Mouse (Mus musculus) 3T3-L1 (cell line): Measurements from ENCODE around the gene Hagh.

ENCODE experiments used
- DNase-seq: peaks from one replicate; pipeline ENCODE4 v3.0.0-alpha.2; 2015; ENCODE audit warnings: low read depth, low spot score

Gene Hagh

DNA sequence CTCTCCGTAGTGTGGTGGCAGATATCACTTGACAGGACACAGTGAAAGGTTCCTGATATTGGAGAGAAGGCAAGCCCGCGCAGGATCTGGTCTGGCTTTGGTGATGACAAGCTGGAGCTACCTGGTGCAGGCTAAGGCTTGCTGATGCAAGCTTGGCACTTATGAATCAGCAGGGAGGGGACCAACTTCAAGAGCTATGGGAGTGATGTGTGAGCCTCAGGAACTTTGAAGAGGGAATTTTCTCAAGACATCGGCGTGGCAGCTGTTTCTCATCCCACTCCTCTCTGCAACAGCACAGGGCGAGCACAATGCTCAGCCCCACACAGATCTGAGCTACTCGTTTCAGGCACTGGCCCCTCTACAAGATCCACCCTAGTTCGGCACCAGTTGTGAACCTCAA, at the start of gene Hagh:
Gene Hagh, plus strand, starts transcription at position 302 of the 400 bp plus-strand sequence.
- DNase-seq, result no peak

DNA sequence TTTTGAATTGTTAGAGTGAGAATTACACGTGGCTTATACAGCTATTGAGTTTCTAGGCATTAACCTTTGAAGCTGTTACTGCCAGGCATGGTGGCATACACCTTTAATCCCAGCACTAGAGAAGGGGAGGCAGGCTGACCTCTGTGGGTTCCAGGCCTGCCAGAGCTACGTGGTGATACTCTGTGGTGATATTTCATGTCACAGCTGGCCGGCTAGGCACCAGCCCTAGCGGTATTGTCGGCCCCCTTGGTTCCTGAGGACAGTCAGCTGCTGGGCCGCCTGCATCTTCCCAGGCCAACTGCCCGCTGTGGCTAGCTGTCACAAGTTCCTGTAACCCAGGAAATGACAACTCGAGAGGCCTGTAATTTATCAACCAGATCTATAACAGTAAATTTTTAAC, 47.8 kb upstream of the Hagh start:
- no peak for DNase-seq

DNA sequence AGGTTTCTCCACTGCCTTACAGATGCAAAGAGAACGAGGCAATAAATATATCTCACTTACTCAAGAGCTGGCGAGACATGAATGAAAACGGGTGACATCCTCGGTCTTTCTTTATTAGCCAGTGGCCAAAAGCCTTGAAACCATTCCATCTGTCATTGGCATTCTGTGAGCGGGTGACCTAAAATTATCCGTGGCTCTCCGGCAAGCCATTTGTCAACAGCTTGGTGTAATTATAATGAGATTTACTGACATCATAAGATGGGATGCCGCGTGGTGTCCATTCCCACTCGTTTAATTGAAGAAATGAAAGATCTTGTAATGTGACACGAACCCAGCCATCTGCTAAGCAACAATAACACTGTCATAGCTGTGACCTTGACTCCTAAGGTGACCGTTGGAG, 45.2 kb upstream of the Hagh start:
- DNase-seq, result no peak

DNA sequence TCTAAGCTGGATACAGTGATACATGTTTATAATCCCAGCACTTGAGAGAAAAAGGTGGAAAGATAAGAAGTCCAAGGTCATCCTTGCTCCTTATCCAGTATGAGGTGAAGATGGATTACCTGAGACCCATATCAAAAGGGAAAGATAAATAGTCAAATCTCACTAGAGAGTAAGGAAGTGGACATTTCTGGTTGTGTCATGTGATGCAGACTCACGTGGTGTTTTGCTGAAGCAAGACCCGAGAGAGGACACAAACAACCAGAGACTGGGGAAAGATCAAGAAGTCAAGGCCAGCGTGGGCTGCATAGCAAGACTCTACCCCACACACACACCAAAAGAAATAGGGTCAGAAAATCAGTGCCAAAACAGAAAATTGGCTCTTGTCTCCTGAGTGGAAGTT, 43.0 kb upstream of the Hagh start:
- no peak for DNase-seq

DNA sequence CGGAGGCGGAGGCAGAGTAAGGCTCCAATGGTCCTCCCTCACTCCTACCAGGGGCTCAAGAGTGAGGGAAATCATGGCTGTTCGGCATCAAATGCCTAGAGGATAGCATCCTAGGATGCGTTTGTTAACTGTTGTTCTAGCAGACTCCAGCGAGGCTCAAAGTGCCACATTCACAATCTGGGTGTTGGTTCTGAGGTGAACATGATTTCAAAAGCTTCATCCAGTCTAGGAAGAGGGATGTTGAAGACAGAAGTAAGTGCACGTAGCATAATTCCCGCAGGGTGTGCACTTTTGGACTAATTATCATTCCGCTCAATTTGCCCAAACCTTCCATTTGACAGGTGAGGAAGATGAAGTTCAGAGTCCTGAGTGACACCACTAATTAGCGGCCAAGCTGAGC, 41.7 kb upstream of the Hagh start:
- DNase-seq, result no peak

DNA sequence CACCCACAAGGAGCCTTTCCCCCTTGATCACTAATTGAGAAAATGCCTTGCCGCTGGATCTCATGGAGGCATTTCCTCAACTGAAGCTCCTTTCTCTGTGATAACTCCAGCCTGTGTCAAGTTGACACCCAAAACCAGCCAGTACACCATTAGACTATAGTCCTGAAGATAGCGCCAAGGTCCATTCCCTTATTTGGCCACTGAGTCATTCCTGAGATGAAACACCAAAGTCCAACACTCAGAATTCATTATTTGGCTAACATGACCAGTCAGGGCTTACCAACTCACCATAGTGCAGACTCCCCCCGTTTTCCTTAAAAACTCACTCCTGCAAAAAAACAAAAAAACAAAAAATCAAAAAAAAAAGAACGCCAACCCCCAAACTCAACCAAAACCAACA, 40.5 kb upstream of the Hagh start:
- no peak for DNase-seq

DNA sequence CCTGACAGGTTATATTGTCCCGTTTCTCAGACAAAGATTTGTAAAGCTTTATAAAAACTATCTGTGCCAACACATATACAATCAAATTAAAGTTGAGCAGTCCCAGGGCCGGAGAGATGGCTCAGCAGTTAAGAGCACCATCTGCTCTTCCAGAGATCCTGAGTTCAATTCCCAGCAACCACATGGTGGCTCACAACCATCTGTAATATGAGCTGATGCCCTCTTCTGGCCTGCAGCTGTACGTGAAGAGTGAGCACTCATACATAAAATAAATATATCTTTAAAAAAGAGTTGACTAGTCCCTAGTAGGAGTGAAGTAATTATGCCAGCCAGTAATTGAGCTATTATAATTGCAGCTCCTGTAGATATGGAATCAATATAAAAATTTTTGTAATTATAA, 39.4 kb upstream of the Hagh start:
- no peak for DNase-seq

DNA sequence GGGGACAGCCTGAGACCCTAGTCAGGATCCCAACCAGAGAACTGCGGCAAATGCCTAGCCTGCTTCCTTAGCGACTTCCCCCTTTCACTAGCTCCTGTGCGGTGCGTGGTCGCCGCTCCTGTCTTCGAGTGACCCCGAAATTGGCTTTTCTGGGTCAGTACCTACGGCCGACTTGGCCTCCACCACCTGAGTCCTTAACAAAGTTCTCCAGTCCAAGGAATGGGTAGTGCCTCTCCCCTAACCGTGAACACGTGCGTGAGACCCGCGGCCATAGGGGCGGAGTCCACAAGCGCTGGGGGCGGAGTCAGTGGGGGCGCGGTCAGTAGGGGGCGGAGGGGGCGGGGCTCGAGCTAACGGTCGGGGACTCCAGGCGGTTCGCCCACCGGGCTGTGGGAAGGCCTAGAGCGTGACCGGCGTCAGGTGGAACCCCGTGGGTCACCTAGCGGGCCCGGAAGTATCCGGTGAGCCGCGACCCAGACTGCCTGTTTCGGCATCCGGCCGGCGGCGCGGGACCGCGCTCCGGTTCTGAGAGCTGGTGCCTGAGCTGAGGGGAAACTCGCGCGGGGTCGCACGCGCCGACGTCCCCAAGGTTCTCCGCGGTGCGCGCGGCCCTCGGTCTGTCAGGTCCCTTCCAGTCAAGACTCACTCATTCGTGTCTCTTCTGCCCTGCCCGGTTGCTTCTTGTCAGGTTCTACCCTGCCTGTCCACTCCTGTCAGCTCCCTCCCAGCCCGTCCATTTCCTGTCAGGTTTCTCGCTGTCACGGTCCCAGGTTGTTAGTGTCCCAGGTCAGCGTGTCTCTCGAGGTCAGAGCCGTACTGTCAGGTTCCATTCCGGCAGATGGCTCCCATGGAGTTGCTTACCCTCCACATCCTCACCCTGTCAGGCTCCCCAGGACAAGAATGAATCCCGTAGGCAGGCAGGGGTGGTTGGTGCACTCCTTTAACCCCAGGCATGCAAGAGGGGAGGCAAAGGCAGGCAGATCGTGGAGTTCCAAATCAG, 35.7 kb upstream of the Hagh start, which contains the start of gene Meiob:
Gene Meiob, plus strand, starts transcription at position 338 of the 1,000 bp plus-strand sequence.
- DNase-seq, result no peak

DNA sequence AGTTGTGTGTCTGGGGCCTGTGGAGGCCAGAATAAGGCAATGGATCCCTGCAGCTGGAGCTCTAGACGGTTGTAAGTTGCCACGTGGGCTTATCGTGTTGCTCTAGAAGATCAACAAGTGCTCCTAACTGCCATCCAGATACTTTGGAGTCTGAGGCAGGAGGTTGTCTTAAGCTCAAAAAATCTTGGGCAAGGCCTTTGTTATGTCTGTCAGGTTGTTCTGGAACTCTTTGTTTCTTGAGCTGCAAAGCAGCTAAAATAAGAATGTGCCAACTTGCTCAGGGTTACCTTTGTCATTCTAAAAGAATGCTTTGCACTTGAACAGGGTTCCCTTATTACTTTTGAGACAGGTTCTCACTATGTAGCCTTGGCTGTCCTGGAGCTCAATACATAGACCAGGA, 28.7 kb upstream of the Hagh start:
- no peak for DNase-seq

DNA sequence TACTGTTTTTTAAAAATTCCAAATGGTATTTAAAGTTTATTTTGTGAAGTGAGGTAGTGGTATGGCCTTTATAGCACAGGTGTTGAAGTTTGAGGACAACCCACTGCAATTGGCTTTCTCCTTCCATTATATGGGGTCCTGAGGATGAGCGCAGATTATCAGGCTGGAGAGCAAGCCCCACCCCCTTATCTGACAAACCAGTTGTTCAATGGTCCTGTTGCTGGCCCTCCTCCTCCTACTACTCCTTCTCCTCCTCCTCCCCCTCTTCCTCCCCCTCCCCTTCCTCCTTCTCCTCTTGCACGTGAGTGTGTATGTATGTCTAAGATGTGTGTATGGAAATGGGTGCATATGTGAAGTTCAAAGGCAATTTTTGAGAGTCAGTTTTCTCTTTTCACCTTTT, 27.7 kb upstream of the Hagh start:
- DNase-seq, result no peak

DNA sequence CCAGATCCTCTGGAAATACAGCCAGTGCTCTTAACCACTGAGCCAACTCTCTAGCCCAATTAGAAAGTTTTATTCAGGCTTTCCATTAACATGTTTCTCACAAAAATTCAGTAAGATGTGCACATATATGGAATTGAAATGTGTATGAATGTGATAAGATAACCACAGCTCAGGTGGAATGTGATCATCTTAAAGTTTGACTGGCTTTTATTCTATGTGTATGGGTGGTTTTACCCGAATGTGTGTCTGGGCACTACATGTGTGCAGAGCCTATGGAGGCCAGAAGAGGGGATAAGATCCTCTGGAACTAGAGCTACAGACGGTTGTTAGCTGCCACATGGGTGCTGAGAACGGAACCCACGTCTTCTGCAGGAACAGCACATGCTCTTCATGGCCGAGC, 24.7 kb upstream of the Hagh start:
- DNase-seq, result no peak

DNA sequence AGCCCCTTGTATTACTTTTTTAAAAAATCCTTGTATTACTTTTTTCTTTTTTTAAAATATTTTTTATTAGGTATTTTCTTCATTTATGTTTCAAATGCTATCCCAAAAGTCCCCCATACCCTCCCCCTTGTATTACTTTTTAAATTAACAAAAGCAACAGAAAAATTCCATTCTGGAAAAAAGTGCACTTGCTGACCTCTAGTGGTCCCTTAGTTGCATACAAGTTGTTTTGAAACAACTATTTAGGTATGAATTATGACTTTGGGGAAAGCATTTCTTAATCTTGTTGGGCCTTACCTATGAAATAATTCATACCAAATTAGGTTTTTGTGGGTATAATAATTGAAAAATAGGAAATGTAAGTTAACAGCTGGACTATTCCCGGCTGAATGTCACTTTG, 22.4 kb upstream of the Hagh start:
- DNase-seq, result peak; percentile 66

DNA sequence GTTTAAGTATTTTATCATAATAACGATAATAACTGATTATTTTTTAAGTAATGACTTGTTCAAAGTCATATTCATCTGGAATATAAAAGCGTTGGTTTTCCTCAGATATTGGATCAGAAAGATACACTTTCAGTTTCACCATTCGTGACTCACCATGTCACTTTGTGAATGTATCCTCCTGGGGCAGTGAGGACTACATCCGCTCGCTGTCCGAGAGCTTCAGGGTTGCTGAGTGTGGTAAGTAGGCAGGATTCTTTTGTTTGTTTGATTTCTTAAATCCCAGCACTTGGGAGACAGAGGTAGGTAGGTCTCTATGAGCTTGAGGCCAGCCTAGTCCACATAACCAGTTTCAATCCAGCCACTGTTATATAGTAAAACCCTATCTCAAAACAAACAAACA, 21.8 kb upstream of the Hagh start:
- DNase-seq, result peak; percentile 64

DNA sequence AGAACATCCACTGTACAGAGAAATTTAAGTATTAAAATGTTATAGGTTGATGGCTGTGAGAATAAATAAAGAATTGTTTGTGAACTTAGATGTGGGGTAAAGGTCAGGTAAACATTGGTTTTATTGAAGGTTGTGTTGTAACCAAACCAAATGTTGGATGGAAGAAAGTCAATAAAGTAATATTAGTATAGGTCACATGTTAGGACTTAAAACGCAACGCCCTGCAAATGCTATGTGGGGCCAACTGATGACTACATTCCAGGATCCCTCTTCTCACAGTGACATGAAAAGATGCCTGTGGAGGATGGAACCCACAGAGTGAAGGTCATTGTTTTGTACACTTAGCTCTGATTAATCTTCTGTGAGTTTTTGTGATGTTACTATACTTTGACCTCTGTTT, 20.5 kb upstream of the Hagh start:
- DNase-seq, result no peak

DNA sequence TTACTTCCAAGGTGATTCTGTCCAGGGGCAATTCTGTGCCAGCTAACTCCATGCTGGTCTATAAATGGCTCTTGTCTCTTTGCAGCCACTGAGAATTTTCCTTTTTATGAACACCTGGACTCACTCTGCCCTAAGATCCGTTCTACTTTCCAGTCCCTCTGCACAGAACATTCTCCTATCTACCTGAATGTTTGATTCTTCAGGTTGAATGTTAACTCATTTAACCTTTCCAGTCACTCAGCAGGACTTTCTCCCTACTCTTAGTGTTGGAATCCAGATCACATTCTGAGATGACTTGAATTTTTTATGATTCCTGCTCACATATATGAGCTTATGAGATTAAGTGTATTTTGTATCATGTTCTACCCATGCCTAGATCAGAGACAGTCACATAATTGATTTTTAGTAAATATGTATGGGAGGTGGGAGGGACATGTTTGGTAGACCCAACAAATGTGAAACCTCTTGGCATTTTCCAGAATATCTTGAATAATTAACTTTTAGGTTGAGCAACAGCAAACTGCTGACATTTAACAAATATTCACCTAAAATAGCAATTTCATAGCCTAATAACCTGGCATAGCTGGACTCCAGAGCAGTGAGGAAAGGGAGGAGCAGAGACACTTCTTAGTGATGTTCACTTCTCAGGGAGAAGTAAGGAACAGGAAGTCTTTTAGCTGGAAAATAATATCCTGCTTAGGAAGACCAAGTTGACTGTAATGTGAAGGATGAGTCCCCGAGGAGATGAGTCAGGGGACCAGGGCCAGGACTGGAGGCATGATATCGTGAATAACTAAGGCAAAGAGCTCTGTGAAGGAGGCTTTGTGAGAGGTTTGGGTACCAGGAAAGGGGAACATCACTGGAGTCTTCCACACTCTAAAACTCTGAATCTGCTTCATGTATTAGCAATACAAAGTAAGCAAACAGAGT, 18.3 kb upstream of the Hagh start:
- DNase-seq, result peak; percentile 94

DNA sequence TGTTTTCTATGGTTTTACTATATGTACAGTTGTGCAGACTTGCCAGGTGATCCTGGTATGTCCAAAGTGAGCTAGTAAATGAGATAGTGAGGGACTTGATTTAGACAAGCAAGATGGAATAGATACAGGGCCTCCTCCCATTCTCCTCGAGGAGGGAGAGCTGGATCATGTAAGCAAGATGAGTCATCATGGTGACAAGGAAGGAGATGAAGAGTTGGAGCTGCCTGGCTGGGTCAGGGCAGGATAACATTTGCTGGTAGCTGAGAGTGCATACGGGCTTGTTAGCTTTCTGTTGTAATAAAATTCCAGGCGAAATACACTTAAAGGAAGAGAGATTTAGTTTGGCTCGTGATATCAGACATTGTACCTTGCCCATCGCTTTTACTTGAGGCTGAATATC, 398 bp downstream of the Hagh start:
- no peak for DNase-seq

DNA sequence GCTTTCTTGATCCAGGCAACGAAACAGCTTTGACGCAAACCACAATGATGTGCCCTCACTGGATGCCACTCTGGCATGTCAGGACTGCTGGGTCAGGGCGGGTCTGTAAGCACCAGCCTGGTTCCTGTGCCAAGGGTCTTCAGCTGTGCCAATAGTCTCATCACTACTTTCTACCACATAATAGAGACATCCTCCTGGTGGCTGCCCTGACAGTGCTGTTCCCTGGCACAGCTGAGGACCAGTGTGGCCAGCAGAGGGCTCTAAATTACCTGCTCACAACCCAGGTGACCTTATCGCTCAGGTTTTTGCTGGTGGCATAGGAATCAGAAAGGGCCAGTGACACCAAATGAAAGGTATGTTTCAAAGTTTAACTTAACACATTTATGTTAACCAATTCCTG, 1.2 kb downstream of the Hagh start:
- DNase-seq, result peak; percentile 40

DNA sequence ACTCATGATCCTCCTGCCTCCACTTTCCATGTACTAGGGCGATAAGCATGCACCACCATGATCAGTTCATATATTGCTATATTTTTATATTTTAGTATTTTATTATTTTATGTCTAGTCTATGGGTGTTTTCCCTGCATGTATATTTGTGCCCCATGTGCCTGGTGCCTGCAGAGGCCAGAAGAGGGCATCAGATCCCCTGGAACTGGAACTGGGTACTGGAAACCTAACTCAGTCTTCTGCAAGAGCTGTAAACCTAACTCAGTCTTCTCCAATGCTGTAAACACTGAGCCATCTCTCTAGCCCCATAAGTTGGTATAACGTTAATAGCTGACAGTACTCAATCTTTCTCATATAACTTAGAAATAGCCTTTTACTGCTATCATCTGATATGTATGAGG, 2.7 kb downstream of the Hagh start:
- peak; percentile 69 for DNase-seq

DNA sequence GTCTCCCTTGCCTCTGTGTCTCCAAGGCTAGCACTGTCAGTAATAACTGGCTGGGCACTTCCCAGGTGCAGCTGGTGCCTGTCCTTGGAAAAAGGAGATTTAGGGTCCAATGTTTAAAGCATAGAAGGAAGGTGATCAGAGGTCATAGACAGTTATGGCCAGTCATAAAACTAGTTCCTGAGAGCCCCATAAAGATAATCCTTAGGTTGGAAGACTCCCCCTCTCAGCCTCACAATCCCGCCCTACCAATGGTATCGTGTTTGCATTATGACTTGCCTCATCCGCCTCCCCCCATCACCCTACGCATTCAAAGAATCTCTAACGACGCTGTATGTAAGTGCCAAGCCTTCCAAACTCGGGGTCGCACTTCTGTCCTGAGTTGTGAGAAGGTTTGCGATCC, 4.6 kb downstream of the Hagh start:
- no peak for DNase-seq

DNA sequence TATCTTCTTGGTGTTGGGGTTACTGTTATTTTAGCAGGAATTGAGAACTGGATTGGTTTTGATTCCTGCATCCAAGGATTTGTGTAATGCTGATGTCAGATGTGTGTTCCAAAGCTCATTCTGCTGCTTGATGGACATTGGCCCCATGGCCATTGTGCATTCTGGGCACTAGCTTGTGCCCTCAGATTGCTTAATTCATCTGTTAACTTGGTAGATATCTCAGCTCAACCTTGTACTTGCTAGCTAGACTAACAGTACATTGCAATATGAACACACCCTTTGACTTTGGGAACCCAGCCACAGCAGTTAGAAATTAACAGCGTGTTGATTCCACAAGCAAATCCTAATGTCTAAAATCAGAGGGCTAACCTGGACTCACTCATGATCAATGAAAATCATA, 7.4 kb downstream of the Hagh start:
- DNase-seq, result no peak

DNA sequence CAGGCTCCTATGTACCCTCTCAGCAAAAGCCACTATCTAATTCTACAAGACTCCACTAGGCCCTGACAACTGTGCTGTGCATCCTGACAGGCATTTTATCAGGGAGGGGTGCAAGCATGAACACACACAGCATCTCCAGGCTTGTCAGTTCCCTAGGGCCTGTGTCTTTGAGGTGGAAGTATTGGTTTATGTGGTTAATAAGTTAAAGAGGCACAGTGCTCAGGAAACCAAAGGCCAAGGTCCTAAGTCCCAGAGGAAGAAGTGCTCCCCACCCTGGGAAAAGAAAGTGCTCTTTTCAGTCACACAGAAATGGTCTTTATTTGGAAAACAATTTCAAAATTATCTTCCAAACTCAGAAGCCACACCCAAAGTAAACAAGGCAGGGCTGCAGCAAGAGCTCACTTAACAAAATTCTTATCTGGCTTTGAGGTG, 8.7 kb downstream of the Hagh start:
- DNase-seq, result peak; percentile 10

DNA sequence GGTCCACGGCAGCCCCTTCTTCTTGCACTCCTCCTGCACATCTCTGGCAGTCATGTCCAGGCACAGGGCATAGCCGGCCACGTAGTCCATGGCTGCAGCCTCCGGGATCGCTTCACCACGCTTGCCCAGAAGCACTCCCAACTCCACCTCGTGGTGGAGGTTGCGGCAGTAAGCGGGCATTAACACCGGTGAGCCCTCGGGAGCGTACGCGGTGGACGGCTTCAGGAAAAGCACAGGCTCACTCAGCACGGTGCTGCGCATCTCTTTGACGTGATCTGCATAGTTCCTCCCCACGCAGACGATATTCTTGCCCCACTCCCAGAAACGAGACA, 9.8 kb downstream of the Hagh start:
- no peak for DNase-seq
